Mouse (Mus musculus) kidney, postnatal 0 days (tissue): ENCODE results near the gene Zmiz1. TPM values are rescaled to one million over a fixed set of nuclear protein-coding genes. Genes with fewer than 3 reads are reported as not detected.

ENCODE experiments used
- ATAC-seq: fragments of 200-750 bp; cut with Nextera tagmentation; replicated peaks from 2 replicates; pipeline ENCODE4 v1.8.0; 2017; ENCODE audit warnings: low read depth, moderate number of reproducible peaks, moderate TSS enrichment, moderate library complexity; ENCODE audit not compliant: low FRiP score
- DNase-seq: peaks from one replicate; pipeline ENCODE4 v3.0.0-alpha.2; 2016; ENCODE audit warnings: low spot score
- H3K27ac ChIP-seq: fragments of 300-500 bp; sonication (generic); 2 replicates; pipeline ENCODE4 v1.5.1; 2014; ENCODE audit warnings: mild to moderate bottlenecking
- H3K27me3 ChIP-seq: fragments of 300-500 bp; sonication (generic); 2 replicates; pipeline ENCODE4 v1.6.1; 2014; ENCODE audit warnings: low read length, mixed read lengths; ENCODE audit not compliant: insufficient read depth
- H3K36me3 ChIP-seq: fragments of 300-500 bp; sonication (generic); 2 replicates; pipeline ENCODE4 v1.6.1; 2014; ENCODE audit warnings: low read length, mixed read lengths; ENCODE audit not compliant: insufficient read depth
- H3K4me1 ChIP-seq: fragments of 300-500 bp; sonication (generic); replicated peaks from 2 replicates; pipeline ENCODE4 v1.6.1; 2014; ENCODE audit warnings: antibody characterized with exemption, low read length, mixed read lengths; ENCODE audit not compliant: insufficient read depth
- H3K4me2 ChIP-seq: fragments of 300-500 bp; sonication (generic); 2 replicates; pipeline ENCODE4 v1.6.1; 2014; ENCODE audit warnings: mild to moderate bottlenecking, low read length, moderate library complexity, mixed read lengths
- H3K4me3 ChIP-seq: fragments of 300-500 bp; sonication (generic); replicated peaks from 2 replicates; pipeline ENCODE4 v1.5.1; 2014; ENCODE audit warnings: low read depth, low read length
- H3K9ac ChIP-seq: fragments of 300-500 bp; sonication (generic); 2 replicates; pipeline ENCODE4 v1.6.1; 2014; ENCODE audit warnings: low read depth, low read length
- H3K9me3 ChIP-seq: fragments of 300-500 bp; sonication (generic); replicated peaks from 2 replicates; pipeline ENCODE4 v1.6.1; 2016; ENCODE audit warnings: low read length, inconsistent platforms, mixed read lengths
- CTCF ChIP-seq: IDR thresholded peaks from 2 replicates; pipeline ENCODE4 v1.5.1; 2016; ENCODE audit warnings: antibody characterized with exemption, low read depth, mild to moderate bottlenecking, moderate library complexity
- WGBS: fragments of 180-500 bp; shearing (Covaris S2); extraction: QIAGEN DNeasy Blood & Tissue Kit; methylation state at CpG from one replicate; pipeline ENCODE4 v1.1.7; 2014; 5-methylcytosine and 5-hydroxymethylcytosine counted together
- polyA plus RNA-seq: library from polyadenylated mRNA; unstranded; fragments of >200 nt; fragmentation: Nextera tagmentation; extraction: Ambion mirVana; gene quantifications from 2 replicates; pipeline ENCODE4 v1.2.1, GENCODE M21; 2015

Gene Zmiz1
- 25.0 and 26.6 TPM in 2 replicates for polyA plus RNA-seq

DNA sequence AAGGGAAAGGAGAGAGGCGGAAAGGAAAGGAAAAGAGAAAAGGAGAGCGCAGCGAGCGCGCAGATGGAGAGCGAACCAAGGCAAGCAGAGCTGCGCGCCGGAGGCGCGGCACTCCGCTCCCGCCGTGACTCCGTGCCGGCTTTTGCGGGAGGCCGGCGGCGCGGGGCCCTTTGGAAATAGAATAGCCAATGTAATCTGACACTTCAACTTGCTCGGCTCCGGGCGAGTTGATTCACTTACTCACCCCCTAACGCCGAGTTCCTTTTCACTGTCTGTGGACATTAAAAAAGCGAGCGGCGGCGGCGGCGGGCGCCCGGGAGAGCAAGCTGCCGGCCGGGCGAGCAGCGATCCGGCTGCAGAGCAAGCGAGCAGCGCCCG, at the start of gene Zmiz1:
TSS of gene Zmiz1 (plus strand) at position 170 of the 378 bp plus-strand sequence.
- Histone ChIP-seq H3K4me3 (peak within 1 kb of the TSS; percentile 76), H3K9me3 (no peaks in the 10 kb centered on the region), H3K36me3 (no peaks in the 10 kb centered on the region), H3K9ac (peak within 1 kb of the TSS; percentile 95), H3K27me3 (no peaks in the 10 kb centered on the region), H3K4me1 (peaks cover 34% of the 10 kb centered on the region), H3K4me2 (peak within 1 kb of the TSS; percentile 93), H3K27ac (peak within 1 kb of the TSS; percentile 100)
- TF ChIP-seq CTCF, result no peak
- ATAC-seq (peak; percentile 38; the same call in 1 of the 2 replicates), DNase-seq (peak; percentile 98)
- WGBS, result under 1% methylated on average over 41 of the region's 42 CpGs

DNA sequence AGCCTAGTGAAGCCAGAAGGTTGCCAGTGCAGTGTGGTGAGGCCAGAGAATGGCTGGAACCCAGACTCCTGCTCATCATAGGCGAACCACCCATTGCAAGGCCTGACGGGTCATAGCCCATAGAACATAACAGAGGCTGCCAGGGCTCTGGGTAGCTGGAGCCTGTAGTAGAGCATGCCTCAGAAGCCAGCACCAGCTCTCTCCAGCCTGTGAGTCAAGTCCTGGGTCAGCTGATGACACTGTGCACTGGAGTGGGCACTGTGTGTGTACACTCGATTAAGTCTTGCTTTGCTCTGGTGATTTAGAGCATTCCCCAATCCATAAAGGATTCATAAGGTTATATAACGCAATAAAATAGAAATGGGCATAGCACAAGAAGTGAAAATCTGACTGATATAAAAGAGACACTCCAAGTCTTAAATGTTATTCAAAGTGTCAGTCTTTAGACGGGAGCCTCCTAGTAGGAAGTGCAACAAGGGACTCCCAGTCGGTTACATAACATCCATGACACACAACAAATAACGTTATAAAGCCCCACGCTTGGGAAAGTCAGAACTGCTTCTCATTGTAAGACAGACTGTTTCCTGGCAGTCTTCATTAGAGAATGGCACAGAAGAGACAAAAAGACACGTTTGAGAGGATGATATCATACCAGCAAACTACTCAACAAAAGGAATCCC, 47.0 kb upstream of the Zmiz1 start:
- Histone ChIP-seq H3K4me3 (no peak overlapping the region), H3K4me1 (no peaks in the 10 kb centered on the region), H3K9me3 (no peaks in the 10 kb centered on the region), H3K27ac (no peak overlapping the region), H3K4me2 (no peak overlapping the region), H3K27me3 (no peaks in the 10 kb centered on the region), H3K9ac (no peak overlapping the region), H3K36me3 (no peaks in the 10 kb centered on the region)
- DNase-seq (no peak), ATAC-seq (no peak)
- WGBS, result 73% methylated on average over 9 of the region's 9 CpGs
- TF ChIP-seq CTCF, result no peak

DNA sequence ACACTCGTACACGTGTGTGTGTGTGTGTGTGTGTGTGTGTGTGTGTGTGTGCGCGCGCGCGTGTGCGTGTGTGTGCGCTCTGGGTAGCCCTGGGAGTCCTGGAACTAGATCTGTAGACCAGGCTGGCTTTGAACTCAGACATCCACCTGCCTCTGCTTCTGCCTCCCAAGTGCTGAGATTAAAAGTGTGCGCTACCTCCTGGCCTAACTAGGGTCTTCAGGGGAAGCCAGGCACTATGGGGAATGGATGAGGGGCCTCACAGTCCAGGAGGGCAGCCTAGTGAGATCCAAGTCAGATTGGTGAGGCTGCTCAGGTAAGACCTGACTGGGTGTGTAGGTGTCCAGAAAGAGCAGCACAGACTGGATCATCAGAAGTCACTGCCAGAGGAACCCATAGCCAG, 46.2 kb upstream of the Zmiz1 start:
- Histone ChIP-seq H3K27me3 (no peaks in the 10 kb centered on the region), H3K4me2 (no peak overlapping the region), H3K9me3 (no peaks in the 10 kb centered on the region), H3K4me1 (no peaks in the 10 kb centered on the region), H3K9ac (no peak overlapping the region), H3K27ac (no peak overlapping the region), H3K4me3 (no peak overlapping the region), H3K36me3 (no peaks in the 10 kb centered on the region)
- no peak for ATAC-seq
- no peak for TF ChIP-seq CTCF
- WGBS, result 97% methylated on average over 10 of the region's 10 CpGs
- no peak for DNase-seq

DNA sequence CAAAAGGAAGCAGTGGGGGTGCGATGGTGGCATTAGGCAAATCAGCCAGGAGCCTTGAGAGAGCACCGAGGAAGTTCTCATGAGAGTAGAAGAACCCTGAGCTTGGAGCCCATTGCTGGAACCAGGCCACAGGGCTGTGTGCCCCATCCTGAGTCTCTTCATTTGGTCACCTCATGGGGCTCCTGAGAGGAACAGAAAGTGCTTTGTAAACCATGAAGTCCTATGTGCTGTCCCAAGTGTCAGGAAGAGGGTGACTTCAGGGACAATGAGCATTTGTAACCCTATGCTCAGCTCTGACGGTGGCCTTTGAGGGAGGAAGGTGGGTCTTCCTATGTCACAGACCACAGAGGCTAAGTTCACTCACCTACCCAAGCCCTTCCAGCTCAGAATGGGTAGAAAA, 45.5 kb upstream of the Zmiz1 start:
- H3K4me2 ChIP-seq, result no peak overlapping the region
- no peaks in the 10 kb centered on the region for H3K9me3 ChIP-seq
- no peak overlapping the region for H3K4me3 ChIP-seq
- 79% methylated on average over 3 of the region's 3 CpGs for WGBS
- no peak for DNase-seq
- TF ChIP-seq CTCF, result no peak
- H3K27me3 ChIP-seq, result no peaks in the 10 kb centered on the region
- ATAC-seq, result no peak
- no peak overlapping the region for H3K9ac ChIP-seq
- H3K4me1 ChIP-seq, result no peaks in the 10 kb centered on the region
- H3K36me3 ChIP-seq, result no peaks in the 10 kb centered on the region
- no peak overlapping the region for H3K27ac ChIP-seq

DNA sequence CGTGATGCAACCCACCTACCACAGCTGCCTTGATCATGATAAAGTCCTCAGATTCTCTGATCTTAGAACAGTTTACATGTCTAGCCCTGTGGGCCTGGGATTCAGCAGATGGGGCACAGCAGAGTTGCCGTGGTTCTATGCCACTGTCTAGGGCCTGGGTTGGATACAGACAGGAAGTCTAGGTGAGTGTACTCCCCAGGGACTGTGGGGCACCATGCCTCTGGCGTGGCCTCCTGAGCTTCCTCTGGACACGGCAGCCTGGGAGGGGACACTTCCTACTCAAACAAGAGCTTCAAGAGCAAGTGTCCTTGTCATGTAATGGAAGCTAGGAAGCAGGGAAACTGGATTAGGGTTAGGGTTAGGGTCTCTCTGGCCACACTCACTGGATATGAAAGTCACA, 44.9 kb upstream of the Zmiz1 start:
- H3K9ac ChIP-seq, result no peak overlapping the region
- no peak overlapping the region for H3K4me2 ChIP-seq
- no peaks in the 10 kb centered on the region for H3K4me1 ChIP-seq
- no peaks in the 10 kb centered on the region for H3K36me3 ChIP-seq
- TF ChIP-seq CTCF, result no peak
- DNase-seq, result no peak
- no peak overlapping the region for H3K4me3 ChIP-seq
- no peak overlapping the region for H3K27ac ChIP-seq
- WGBS, result 76% methylated on average over 4 of the region's 4 CpGs
- H3K27me3 ChIP-seq, result no peaks in the 10 kb centered on the region
- ATAC-seq, result no peak
- no peaks in the 10 kb centered on the region for H3K9me3 ChIP-seq

DNA sequence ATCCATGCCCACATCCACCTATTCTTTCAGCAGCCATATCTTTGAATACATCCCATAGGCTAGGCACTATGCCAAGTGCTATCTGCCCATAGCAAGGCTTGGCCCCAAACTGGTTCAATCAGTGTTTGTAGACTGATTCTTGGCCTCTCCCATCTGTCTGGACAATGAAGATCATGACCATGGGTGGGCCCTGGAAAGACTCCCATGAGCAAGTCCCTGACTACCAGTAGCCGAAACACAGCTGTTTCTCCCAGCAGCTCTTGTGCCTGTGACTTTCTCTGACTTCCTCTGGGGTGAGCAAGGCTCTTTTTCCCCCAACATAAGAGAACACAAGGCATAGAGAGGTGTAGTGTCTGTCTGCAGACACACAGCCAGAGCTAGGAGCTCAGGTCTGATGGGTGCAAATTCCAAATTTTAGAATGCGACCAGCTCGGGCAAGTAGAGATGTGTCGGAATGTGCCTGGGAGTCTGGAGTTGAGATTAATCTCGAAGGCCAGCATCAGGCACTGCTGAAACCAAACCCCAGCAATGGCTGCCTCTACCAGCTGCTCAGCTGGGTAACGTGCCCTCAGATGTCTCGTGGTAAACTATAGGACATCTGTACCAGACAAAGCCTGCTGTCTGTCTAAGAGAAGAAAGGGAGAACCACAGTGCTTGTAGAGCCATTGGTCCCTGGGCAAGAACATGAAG, 38.8 kb upstream of the Zmiz1 start:
- TF ChIP-seq CTCF, result no peak
- Histone ChIP-seq H3K27ac (no peak overlapping the region), H3K9me3 (no peaks in the 10 kb centered on the region), H3K4me2 (no peak overlapping the region), H3K36me3 (no peaks in the 10 kb centered on the region), H3K27me3 (no peaks in the 10 kb centered on the region), H3K4me3 (no peak overlapping the region), H3K9ac (no peak overlapping the region), H3K4me1 (peaks cover 7% of the 10 kb centered on the region; the same call in 1 of the 2 replicates)
- 65% methylated on average over 7 of the region's 7 CpGs for WGBS
- DNase-seq (no peak), ATAC-seq (no peak)
